Mouse (Mus musculus): Measurements from ENCODE around the gene Gm7358.
"Not testable (repeated sequence)": the region's sequence is repeated elsewhere in the genome, so short reads cannot be mapped to it uniquely, and the experiment has no call there.

The Gm7358 gene

DNA sequence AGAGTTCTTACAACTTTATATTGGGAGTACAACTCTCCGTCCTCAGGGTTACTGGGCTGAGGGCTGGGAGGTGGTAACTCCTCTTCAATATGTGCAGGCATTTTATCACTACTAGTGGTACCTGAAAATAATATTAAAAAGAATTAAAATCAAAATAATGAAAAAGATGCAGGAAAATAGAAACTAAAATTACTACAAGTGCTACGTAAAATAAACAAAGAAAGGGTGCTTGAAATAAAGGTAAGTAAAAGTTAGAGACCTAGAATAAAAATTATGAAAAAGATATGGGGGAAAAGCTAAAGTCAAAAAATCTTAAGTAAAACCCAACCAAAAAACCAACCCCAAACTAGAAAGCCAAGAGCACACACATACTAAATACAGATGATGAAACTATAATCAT lies at the start of gene Gm7358:
Gene Gm7358 (minus strand): TSS at position 101 of the 400 bp plus-strand sequence.
- not testable (repeated sequence) for DNase-seq

DNA sequence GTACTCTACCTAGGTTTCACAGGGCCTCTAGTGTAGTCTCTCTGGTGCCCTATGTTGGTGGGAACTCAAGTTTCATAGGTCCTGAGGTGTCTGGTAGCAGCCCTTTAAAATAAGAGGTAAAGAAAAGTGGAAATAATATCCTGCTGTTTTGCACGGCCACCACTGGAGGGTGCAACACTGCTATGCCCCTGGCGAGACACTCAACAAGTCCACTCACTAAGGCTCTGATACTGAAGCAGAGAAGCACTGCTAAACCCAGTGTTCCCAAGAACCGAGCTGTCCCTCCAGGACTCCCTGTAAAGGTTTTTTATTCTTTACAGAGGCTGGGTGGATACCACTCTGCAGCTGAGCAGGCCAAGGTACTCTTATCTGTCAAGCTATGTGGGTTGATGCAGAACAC lies 43.7 kb upstream of the Gm7358 start:
- DNase-seq = not testable (repeated sequence)

DNA sequence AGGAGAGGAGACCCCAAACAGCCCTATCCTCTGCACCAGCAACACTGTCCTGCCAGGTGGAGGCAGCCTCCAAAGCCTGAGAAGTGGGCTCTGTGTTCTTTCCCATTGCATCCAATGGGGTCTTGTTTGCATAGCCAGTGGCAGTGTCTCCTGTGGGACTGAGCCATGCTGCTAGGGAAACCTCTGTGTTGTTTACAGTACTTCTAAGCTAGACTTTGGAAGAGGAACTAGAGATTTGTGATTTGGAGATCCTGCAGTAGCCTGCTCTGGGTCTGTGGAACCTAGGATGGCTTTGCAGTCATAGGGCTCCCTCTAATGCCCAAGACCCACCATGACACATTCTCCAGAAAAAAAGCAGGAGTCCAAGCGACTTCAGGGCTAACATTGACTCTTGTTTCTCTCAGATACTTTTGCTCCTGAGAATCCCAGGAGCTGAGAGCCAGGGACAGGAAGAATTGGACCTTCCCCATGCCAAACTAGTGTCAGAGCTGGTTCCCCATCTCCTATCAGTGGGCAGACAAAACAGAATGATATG lies 42.2 kb upstream of the Gm7358 start:
- DNase-seq = not testable (repeated sequence)

DNA sequence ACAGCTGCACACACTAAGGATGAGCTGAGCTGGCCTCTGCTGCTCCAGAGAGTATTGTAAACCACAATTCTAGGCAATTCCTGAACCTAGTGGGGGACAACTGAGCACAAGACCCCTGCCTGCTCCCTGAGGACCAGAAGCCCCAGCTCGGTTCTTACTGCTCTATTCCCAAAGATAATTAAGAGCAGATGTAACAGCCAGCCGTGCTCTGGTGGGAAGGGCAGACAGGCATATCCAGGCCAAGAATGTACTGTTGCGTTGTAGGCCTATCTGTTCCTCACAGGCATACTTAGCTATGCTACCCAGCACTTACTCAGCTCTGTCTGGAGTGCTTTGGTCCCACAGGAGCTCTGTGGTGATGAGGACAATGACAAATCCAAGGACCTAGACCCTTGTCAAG lies 40.6 kb upstream of the Gm7358 start:
- not testable (repeated sequence) for DNase-seq

DNA sequence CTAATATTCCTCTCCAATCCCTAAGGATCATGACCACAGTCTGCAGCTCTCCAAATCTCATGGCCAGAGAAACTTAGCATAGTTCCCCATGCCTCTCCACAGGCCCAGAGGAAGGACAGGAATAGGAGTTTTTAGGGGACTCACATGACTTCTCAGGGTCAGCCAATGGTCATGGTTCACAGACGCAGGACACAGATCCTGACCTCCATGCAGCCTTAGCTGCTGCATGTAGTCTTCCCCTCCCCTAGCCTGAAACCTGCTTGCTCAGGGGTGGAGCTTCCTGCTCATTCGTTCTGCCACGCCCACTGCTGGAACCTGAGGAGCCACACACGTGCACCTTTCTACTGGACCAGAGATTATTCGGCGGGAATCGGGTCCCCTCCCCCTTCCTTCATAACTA lies 34.8 kb upstream of the Gm7358 start:
- not testable (repeated sequence) for DNase-seq

DNA sequence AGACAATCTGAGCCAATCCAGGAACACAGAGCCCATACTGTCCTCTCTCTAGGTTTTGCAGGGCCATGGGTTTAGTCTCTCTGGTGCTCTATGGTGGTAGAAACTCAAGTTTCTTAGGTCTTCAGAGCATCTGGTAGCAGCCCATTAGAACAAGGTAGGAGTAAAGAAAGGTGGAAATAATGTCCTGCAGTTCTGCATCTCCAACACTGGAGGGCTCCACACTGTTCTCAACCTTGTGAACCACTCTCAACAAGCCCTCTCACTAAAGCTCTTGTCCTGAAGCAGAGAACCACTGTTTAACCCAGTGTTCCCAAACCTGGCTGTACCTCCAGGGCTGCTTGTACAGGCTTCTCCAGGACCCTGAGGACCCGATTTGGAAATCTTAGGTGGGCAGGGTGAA lies 27.3 kb upstream of the Gm7358 start:
- DNase-seq = peak; percentile 5

DNA sequence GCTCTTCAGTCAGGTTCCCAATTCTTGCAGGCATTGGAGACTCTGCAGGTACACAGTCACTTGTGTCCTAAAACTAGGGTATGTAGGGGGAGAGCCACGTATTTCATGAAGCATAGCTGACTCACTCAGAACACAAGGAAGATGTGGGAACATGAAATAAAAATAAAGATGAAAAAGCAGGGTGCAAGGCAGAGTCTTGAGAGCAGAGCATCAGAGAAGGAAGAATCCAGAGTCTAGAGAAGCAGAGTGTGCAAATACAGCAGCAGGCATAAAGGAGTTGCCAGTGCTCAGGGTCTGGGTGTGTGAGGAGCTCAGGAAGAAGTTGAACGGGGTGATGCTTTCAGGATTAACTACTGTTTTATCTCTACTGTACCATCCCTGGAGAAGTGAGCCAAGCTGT lies 17.5 kb downstream of the Gm7358 start:
- not testable (repeated sequence) for DNase-seq

DNA sequence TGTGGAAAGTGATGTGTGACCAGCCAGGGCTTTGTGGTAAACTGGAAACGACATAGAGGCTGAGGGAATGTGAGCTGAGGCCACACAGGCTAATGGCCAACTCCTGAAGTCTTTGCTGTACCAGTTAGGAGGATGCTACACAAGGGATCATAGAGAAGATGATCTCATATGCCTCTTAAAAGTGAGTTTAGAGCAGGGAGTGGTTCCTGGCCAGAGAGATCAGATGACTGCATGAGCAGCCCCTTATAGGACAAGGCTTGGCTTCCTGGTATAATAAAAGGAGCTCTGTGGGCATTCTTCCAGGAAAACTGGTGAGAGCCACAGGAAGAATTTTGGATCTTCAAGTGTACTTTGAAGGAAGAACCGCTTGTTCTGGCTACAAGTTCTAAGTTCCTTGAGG lies 22.3 kb downstream of the Gm7358 start:
- DNase-seq = not testable (repeated sequence)

DNA sequence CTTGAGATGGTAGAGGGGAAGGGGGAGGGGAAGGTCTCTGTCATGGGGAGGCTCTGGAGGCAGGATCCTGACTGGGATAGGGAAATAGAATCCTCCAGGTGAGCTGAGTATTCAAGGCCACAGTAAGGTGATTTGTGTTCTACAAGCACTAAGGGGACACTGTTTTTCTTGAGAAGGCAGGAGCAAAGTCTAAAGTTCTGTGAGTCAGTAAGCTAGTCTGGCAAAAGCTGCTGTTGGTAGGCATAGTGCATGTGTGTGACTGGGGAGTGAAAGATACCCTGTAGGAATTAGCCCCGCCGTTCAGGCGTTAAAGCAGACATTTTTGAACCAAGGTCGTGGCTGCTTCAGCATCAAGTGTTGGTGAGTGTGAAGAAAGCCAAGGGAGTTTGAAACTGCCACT lies 23.2 kb downstream of the Gm7358 start:
- DNase-seq = not testable (repeated sequence)

All from retina, postnatal 1 day (tissue).